21 mouse cellular contexts compared by ENCODE assay signal in genomic region chr10:78320526-78320925, GRCm38 (mm10). TPM values are rescaled to one million over a fixed set of nuclear protein-coding genes. Genes with fewer than 3 reads are reported as not detected.
DNase-seq lines count a peak whose midpoint lies in the region; ATAC-seq and TF ChIP-seq lines count a peak whose summit lies in the region.
"Had no signal": no experiment of that assay in that cellular context is flagged by ENCODE, and none has a peak within 500 bp of the region (broad histone marks: within the 10 kb centered on the region; RNA-seq: fewer than 3 reads in every experiment).

No protein-coding gene starts in this region.

- no peak overlapping the region for H3K9ac ChIP-seq in forebrain, embryonic 14.5 days (ENCODE audit: low read length)
- H3K9ac ChIP-seq in midbrain, postnatal 0 days (replicated peaks; ENCODE audit: low read length, poor library complexity, severe bottlenecking): no peak overlapping the region
- H3K9ac ChIP-seq: embryonic facial prominence, embryonic 12.5 days; forebrain, embryonic 12.5 days; heart, embryonic 12.5 days; lung, embryonic 14.5 days; midbrain, embryonic 12.5 days had no signal

- no peak overlapping the region for H3K4me3 ChIP-seq in forebrain, embryonic 14.5 days (ENCODE audit: low read depth, low read length)
- H3K4me3 ChIP-seq in forebrain, embryonic 10.5 days: no peak overlapping the region
- no peak overlapping the region for H3K4me3 ChIP-seq in midbrain, postnatal 0 days (ENCODE audit: low read depth, low read length)
- H3K4me3 ChIP-seq: embryonic facial prominence, embryonic 12.5 days; forebrain, embryonic 12.5 days; heart, embryonic 12.5 days; hindbrain, embryonic 10.5 days; midbrain, embryonic 12.5 days had no signal

- DNase-seq in forebrain, embryonic 14.5 days (ENCODE audit: low spot score): no peak
- no peak for DNase-seq in forebrain, embryonic 10.5 days (ENCODE audit: extremely low spot score, low spot score)
- peak; percentile 35 for DNase-seq in kidney, adult 9 months
- no peak for DNase-seq in kidney, postnatal 14 days
- DNase-seq in cerebellum, adult 18-20 months: peak; percentile 74 to 82
- DNase-seq in kidney, postnatal 36 days: peak; percentile 48 to 56
- DNase-seq in spleen, adult 12 weeks (ENCODE audit: low spot score): no peak
- no peak for DNase-seq in midbrain, postnatal 0 days (ENCODE audit: low spot score)
- DNase-seq: adrenal gland, postnatal 14 days; gastrocnemius, postnatal 10 days; layer of hippocampus, postnatal 36 days; liver; lung, embryonic 14.5 days; right cerebral cortex, postnatal 25 days; thymus, adult 18-20 months had no signal

- WGBS in forebrain, embryonic 14.5 days: 88% methylated on average over 1 of the region's 1 CpGs
- 91% methylated on average over 1 of the region's 1 CpGs for WGBS in forebrain, embryonic 10.5 days
- WGBS in midbrain, postnatal 0 days: 83% methylated on average over 1 of the region's 1 CpGs

- H3K36me3 ChIP-seq in forebrain, embryonic 14.5 days (ENCODE audit: control insufficient read depth, insufficient read depth, low read length): peaks cover 4% of the 10 kb centered on the region; the same call in 1 of the 2 replicates
- H3K36me3 ChIP-seq in forebrain, embryonic 10.5 days (replicated peaks): peaks cover 23% of the 10 kb centered on the region
- peaks cover 14% of the 10 kb centered on the region for H3K36me3 ChIP-seq in midbrain, postnatal 0 days (ENCODE audit: insufficient read depth, low read length)

- no peak for TF ChIP-seq CTCF in midbrain, postnatal 0 days (IDR thresholded peaks at IDR 0.05)

- no peaks in the 10 kb centered on the region for H3K27me3 ChIP-seq in forebrain, embryonic 14.5 days (replicated peaks; ENCODE audit: control insufficient read depth, insufficient read depth, low read length)
- H3K27me3 ChIP-seq in forebrain, embryonic 10.5 days (ENCODE audit: poor library complexity, severe bottlenecking): no peaks in the 10 kb centered on the region
- no peaks in the 10 kb centered on the region for H3K27me3 ChIP-seq in midbrain, postnatal 0 days (ENCODE audit: insufficient read depth, low read length)
- H3K27me3 ChIP-seq: embryonic facial prominence, embryonic 12.5 days; forebrain, embryonic 12.5 days; heart, embryonic 12.5 days; midbrain, embryonic 12.5 days had no signal

- H3K9me3 ChIP-seq in forebrain, embryonic 14.5 days (replicated peaks; ENCODE audit: control insufficient read depth, low read length): no peaks in the 10 kb centered on the region
- no peaks in the 10 kb centered on the region for H3K9me3 ChIP-seq in forebrain, embryonic 10.5 days
- H3K9me3 ChIP-seq in midbrain, postnatal 0 days (ENCODE audit: low read length): no peaks in the 10 kb centered on the region
- H3K9me3 ChIP-seq: embryonic facial prominence, embryonic 12.5 days; forebrain, embryonic 12.5 days; heart, embryonic 12.5 days; hindbrain, embryonic 10.5 days; midbrain, embryonic 12.5 days had no signal

- no peak for ATAC-seq in forebrain, embryonic 14.5 days
- ATAC-seq in midbrain, postnatal 0 days (ENCODE audit: low FRiP score): no peak
- ATAC-seq: intestine, postnatal 0 days had no signal

- H3K4me1 ChIP-seq in forebrain, embryonic 14.5 days (ENCODE audit: control insufficient read depth, insufficient read depth, low read length): peaks cover 8% of the 10 kb centered on the region; the same call in 1 of the 2 replicates
- H3K4me1 ChIP-seq in forebrain, embryonic 10.5 days: peaks cover 19% of the 10 kb centered on the region
- H3K4me1 ChIP-seq in midbrain, postnatal 0 days (ENCODE audit: insufficient read depth, low read length): no peaks in the 10 kb centered on the region
- H3K4me1 ChIP-seq: forebrain, embryonic 12.5 days; midbrain, embryonic 12.5 days had no signal

- no peak overlapping the region for H3K4me2 ChIP-seq in forebrain, embryonic 14.5 days (ENCODE audit: low read length)
- H3K4me2 ChIP-seq in midbrain, postnatal 0 days (ENCODE audit: low read depth, low read length, poor library complexity, severe bottlenecking): no peak overlapping the region
- H3K4me2 ChIP-seq: embryonic facial prominence, embryonic 12.5 days; forebrain, embryonic 12.5 days; heart, embryonic 12.5 days; lung, embryonic 14.5 days; midbrain, embryonic 12.5 days had no signal

- H3K27ac ChIP-seq in forebrain, embryonic 14.5 days (ENCODE audit: low read depth, low read length): 0 out of 2 replicates have a peak overlapping the region, but pooled peaks have one; percentile 39
- no peak overlapping the region for H3K27ac ChIP-seq in forebrain, embryonic 10.5 days
- H3K27ac ChIP-seq in midbrain, postnatal 0 days (ENCODE audit: low read depth, low read length): no peak overlapping the region
- H3K27ac ChIP-seq: embryonic facial prominence, embryonic 12.5 days; forebrain, embryonic 12.5 days; hindbrain, embryonic 10.5 days; midbrain, embryonic 12.5 days had no signal

RNA-seq across cellular contexts. Expression of gene Agpat3, which starts 31.8 kb away (rescaled TPM):
- 46.0 and 63.2 TPM in 2 replicates for polyA plus RNA-seq in forebrain, embryonic 14.5 days (2014; fragmentation: Nextera tagmentation; extraction: Ambion mirVana)
- polyA plus RNA-seq in forebrain, embryonic 10.5 days (2016; fragmentation: Nextera tagmentation; extraction: Ambion mirVana): 36.8 and 37.7 TPM in 2 replicates
- 106 and 137 TPM in 2 replicates for total RNA-seq in midbrain, postnatal 0 days (2014; rRNA removed)
- 91.7 and 96.8 TPM in 2 replicates for polyA plus RNA-seq in midbrain, postnatal 0 days (2015; fragmentation: Nextera tagmentation; extraction: Ambion mirVana)

Comparison
In these comparisons a context has a peak if more than half of its experiments do, and no peak if none do; other contexts are left out.
1. DNase-seq: peak in kidney, adult 9 months (single experiment), cerebellum, adult 18-20 months (2 of 2) and kidney, postnatal 36 days (2 of 2); none in forebrain, embryonic 14.5 days (single experiment), forebrain, embryonic 10.5 days (single experiment), kidney, postnatal 14 days (single experiment), spleen, adult 12 weeks (single experiment) and midbrain, postnatal 0 days (single experiment).